Mouse (Mus musculus) liver, embryonic 15.5 days (tissue): ENCODE measurements around the gene Ccdc62. TPM values are rescaled to one million over a fixed set of nuclear protein-coding genes. Genes with fewer than 3 reads are reported as not detected.

Experiments
- ATAC-seq: fragments of 200-750 bp; cut with Nextera tagmentation; 2 replicates; pipeline ENCODE4 v1.8.0; 2017; ENCODE audit warnings: moderate number of reproducible peaks, mild to moderate bottlenecking, moderate library complexity; ENCODE audit not compliant: insufficient read depth
- H3K27ac ChIP-seq: fragments of 300-500 bp; sonication (generic); replicated peaks from 2 replicates; pipeline ENCODE4 v1.5.1; 2015; ENCODE audit warnings: mild to moderate bottlenecking, inconsistent platforms
- H3K27me3 ChIP-seq: fragments of 300-500 bp; sonication (generic); 2 replicates; pipeline ENCODE4 v1.6.1; 2015; ENCODE audit warnings: mild to moderate bottlenecking, inconsistent platforms
- H3K36me3 ChIP-seq: fragments of 300-500 bp; sonication (generic); replicated peaks from 2 replicates; pipeline ENCODE4 v1.6.1; 2015; ENCODE audit warnings: moderate library complexity, mild to moderate bottlenecking, inconsistent platforms
- H3K4me1 ChIP-seq: fragments of 300-500 bp; sonication (generic); replicated peaks from 2 replicates; pipeline ENCODE4 v1.6.1; 2015; ENCODE audit warnings: inconsistent platforms
- H3K4me2 ChIP-seq: fragments of 300-500 bp; sonication (generic); 2 replicates; pipeline ENCODE4 v1.6.1; 2015; ENCODE audit warnings: moderate library complexity, mild to moderate bottlenecking, inconsistent platforms
- H3K4me3 ChIP-seq: fragments of 300-500 bp; sonication (generic); replicated peaks from 2 replicates; pipeline ENCODE4 v1.5.1; 2015; ENCODE audit warnings: mild to moderate bottlenecking, inconsistent platforms
- H3K9ac ChIP-seq: fragments of 300-500 bp; sonication (generic); 2 replicates; pipeline ENCODE4 v1.6.1; 2015; ENCODE audit warnings: moderate library complexity, mild to moderate bottlenecking, inconsistent platforms
- H3K9me3 ChIP-seq: fragments of 300-500 bp; sonication (generic); replicated peaks from 2 replicates; pipeline ENCODE4 v1.6.1; 2016; ENCODE audit warnings: inconsistent platforms
- WGBS: fragments of 180-500 bp; shearing (Covaris S2); methylation state at CpG from one replicate; pipeline ENCODE4 v1.1.7; 2015; ENCODE audit warnings: mixed read lengths; ENCODE audit not compliant: insufficient replicate concordance; 5-methylcytosine and 5-hydroxymethylcytosine counted together
- polyA plus RNA-seq: library from polyadenylated mRNA; unstranded; fragments of >200 nt; fragmentation: Nextera tagmentation; extraction: Ambion mirVana; gene quantifications from 2 replicates; pipeline ENCODE4 v1.2.1, GENCODE M21; 2015

The Ccdc62 gene
- polyA plus RNA-seq, 1 experiment from 2014 or later = 3.2 TPM

DNA sequence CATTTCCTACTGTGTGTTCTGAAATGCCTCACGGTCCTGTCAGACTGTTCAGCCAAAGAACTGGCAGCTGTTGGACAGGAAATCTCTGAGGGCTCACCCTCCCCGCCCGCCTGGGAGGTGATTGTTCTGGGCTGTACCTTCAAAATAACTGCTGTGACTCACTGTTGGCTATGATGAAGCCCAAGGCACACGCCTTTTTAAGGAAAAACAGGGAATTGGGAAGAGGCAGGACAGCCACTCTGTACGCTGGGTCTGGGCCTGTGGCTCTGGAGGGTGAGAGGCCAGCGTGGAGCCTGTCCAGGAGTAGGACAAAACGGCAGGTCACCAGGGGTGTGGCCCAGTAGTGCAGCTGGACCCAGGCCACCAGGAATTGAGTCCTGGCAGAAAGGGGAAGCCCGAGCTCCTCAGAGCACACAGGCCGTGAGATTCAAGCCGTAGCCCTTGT lies 61.7 kb downstream of the Ccdc62 start:
- Histone ChIP-seq H3K27ac (no peak overlapping the region), H3K27me3 (no peaks in the 10 kb centered on the region), H3K4me2 (no peak overlapping the region), H3K9ac (no peak overlapping the region), H3K4me1 (peaks cover 18% of the 10 kb centered on the region), H3K4me3 (no peak overlapping the region), H3K36me3 (peaks cover 21% of the 10 kb centered on the region), H3K9me3 (no peaks in the 10 kb centered on the region)
- 59% methylated on average over 10 of the region's 10 CpGs for WGBS
- ATAC-seq = peak; percentile 5; the same call in 1 of the 2 replicates

DNA sequence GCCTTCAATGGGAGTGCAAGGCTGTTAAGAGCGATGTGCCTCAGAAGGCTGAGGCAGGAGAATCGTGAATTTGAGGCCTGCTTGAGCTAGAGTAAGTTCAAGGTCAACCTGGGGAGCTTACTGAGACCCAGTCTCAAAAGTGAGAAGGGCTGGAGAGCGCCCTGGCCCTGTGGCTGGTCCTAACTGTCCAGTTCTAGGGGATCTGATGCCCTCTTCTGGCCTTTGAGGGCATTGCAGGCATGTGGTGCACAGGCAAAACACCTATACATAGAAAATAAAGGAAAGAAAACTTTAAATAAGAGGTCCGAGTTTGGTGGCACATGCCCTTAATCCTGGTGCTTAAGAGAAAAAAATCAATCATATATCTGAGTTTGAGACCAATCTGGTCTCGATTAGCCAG lies 62.3 kb downstream of the Ccdc62 start:
- Histone ChIP-seq H3K4me3 (no peak overlapping the region), H3K4me2 (no peak overlapping the region), H3K27ac (no peak overlapping the region), H3K4me1 (peaks cover 12% of the 10 kb centered on the region), H3K9me3 (no peaks in the 10 kb centered on the region), H3K36me3 (peaks cover 27% of the 10 kb centered on the region), H3K9ac (no peak overlapping the region), H3K27me3 (no peaks in the 10 kb centered on the region)
- ATAC-seq = no peak
- WGBS = 29% methylated on average over 5 of the region's 5 CpGs

DNA sequence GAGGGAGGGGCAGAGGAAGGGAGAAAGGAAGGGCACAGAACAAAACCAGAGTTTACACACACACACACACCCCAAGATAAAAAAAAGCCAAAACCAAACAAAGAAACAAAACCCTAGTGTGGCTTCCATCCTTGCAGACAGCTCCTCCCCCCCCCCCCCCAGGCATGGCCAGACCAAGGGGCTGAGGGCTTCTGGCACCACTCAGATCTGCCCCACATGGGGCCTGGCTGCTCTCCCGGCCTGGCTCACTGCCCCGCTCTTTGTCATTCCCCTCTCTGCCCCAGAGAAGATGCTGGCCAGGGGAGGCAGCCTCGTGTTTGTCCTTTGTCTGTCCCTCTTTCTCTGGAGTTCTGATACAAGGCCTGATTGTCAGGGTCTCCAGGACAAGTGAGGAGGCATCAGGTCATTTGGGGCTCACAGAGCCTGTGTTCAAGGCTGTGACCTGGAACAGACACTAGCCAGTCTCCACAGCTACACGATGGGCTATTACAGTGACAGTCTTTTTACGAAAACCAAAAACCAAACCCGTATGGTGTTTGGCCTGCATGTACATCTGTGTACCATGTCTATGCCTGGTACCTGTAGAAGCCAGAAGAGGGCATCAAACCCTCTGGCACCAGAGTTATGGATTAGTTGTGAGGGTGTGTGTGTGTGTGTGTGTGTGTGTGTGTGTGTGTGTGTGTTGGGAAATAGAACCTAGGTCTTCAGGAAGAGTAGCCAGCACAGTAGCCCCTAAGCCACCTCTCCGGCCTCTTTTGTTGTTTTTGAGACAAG lies 63.0 kb downstream of the Ccdc62 start:
- no peak for ATAC-seq
- WGBS = 70% methylated on average over 7 of the region's 7 CpGs
- Histone ChIP-seq H3K27me3 (no peaks in the 10 kb centered on the region), H3K9ac (no peak overlapping the region), H3K4me2 (no peak overlapping the region), H3K4me3 (no peak overlapping the region), H3K9me3 (no peaks in the 10 kb centered on the region), H3K36me3 (peaks cover 30% of the 10 kb centered on the region), H3K4me1 (peaks cover 15% of the 10 kb centered on the region), H3K27ac (no peak overlapping the region)

DNA sequence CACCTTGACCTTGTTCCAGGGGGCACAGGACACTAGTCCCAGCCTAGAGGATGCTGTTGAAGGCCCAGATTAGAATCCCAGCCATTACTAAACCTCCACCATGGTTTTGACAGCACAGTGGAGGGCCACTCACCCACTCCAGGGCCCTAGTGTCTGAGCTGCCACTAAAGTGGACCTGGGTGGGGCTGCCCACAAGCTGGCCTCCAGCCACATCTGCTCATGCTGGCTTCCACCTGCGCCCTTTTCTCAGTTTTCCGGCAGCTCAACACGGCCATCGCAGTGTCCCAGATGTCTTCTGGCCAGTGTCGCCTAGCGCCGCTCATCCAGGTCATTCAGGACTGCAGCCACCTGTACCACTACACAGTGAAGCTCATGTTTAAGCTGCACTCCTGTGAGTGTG lies 64.0 kb downstream of the Ccdc62 start:
- Histone ChIP-seq H3K9me3 (no peaks in the 10 kb centered on the region), H3K27me3 (no peaks in the 10 kb centered on the region), H3K9ac (no peak overlapping the region), H3K36me3 (peaks cover 36% of the 10 kb centered on the region), H3K4me2 (no peak overlapping the region), H3K27ac (no peak overlapping the region), H3K4me3 (no peak overlapping the region), H3K4me1 (peaks cover 21% of the 10 kb centered on the region)
- no peak for ATAC-seq
- 85% methylated on average over 7 of the region's 7 CpGs for WGBS

DNA sequence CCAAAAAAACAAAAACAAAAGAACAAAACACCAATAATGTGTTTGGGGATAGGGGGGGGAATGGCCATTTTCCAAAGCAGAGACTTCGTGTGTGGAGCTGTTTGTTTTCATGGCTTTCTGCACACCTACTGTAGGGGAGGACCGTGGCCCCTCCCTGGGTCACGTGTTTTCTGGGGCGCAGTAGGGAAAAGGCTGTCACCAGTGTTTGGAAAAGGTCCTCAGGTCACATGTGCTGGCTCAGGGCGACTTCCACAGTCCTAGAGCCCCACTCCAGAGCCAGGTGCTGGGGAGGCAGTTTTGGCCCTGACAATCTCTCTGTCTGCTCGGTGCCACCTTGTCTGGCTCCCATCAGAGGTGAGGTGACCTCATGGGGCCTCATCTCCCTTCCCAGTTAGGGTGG lies 64.9 kb downstream of the Ccdc62 start:
- WGBS = 63% methylated on average over 6 of the region's 6 CpGs
- H3K27ac ChIP-seq = no peak overlapping the region
- ATAC-seq = no peak

GRCm38 (mm10) chr5:123996194-123996593 lies 65.7 kb downstream of the Ccdc62 start:
- 83% methylated on average over 10 of the region's 10 CpGs for WGBS
- Histone ChIP-seq H3K9me3 (no peaks in the 10 kb centered on the region), H3K36me3 (peaks cover 40% of the 10 kb centered on the region), H3K9ac (no peak overlapping the region), H3K4me1 (peaks cover 25% of the 10 kb centered on the region), H3K4me2 (no peak overlapping the region), H3K27me3 (no peaks in the 10 kb centered on the region), H3K4me3 (no peak overlapping the region), H3K27ac (no peak overlapping the region)
- no peak for ATAC-seq

More for the DNA sequence above, 64.9 kb downstream of the Ccdc62 start:
- no peaks in the 10 kb centered on the region for H3K27me3 ChIP-seq
- H3K4me1 ChIP-seq = peaks cover 21% of the 10 kb centered on the region
- H3K9me3 ChIP-seq = no peaks in the 10 kb centered on the region
- no peak overlapping the region for H3K4me2 ChIP-seq
- no peak overlapping the region for H3K4me3 ChIP-seq
- peaks cover 43% of the 10 kb centered on the region for H3K36me3 ChIP-seq
- H3K9ac ChIP-seq = no peak overlapping the region

GRCm38 (mm10) chr5:123996695-123997094 lies 66.2 kb downstream of the Ccdc62 start:
- H3K9me3 ChIP-seq = no peaks in the 10 kb centered on the region
- no peak overlapping the region for H3K9ac ChIP-seq
- 81% methylated on average over 14 of the region's 14 CpGs for WGBS
- H3K4me3 ChIP-seq = no peak overlapping the region
- H3K36me3 ChIP-seq = peaks cover 40% of the 10 kb centered on the region
- H3K27me3 ChIP-seq = no peaks in the 10 kb centered on the region
- no peak overlapping the region for H3K4me2 ChIP-seq
- peaks cover 28% of the 10 kb centered on the region for H3K4me1 ChIP-seq
- no peak for ATAC-seq
- no peak overlapping the region for H3K27ac ChIP-seq

GRCm38 (mm10) chr5:123997211-123997751 lies 66.8 kb downstream of the Ccdc62 start:
- H3K27ac ChIP-seq = no peak overlapping the region
- H3K4me2 ChIP-seq = no peak overlapping the region
- H3K4me3 ChIP-seq = no peak overlapping the region
- peaks cover 29% of the 10 kb centered on the region for H3K4me1 ChIP-seq
- peaks cover 45% of the 10 kb centered on the region for H3K36me3 ChIP-seq
- ATAC-seq = no peak
- 83% methylated on average over 24 of the region's 24 CpGs for WGBS
- H3K9me3 ChIP-seq = no peaks in the 10 kb centered on the region
- H3K27me3 ChIP-seq = no peaks in the 10 kb centered on the region
- H3K9ac ChIP-seq = no peak overlapping the region

- Histone ChIP-seq H3K9ac (no peak overlapping the region), H3K9me3 (no peaks in the 10 kb centered on the region), H3K4me2 (no peak overlapping the region), H3K36me3 (peaks cover 51% of the 10 kb centered on the region), H3K4me3 (no peak overlapping the region), H3K27ac (no peak overlapping the region), H3K27me3 (no peaks in the 10 kb centered on the region), H3K4me1 (peaks cover 25% of the 10 kb centered on the region)
- WGBS = 84% methylated on average over 16 of the region's 16 CpGs
- ATAC-seq = no peak
These were observed 67.3 kb downstream of the Ccdc62 start for GRCm38 (mm10) chr5:123997811-123998210.

GRCm38 (mm10) chr5:123998370-123998769 lies 67.9 kb downstream of the Ccdc62 start:
- Histone ChIP-seq H3K9ac (no peak overlapping the region), H3K4me3 (no peak overlapping the region), H3K36me3 (peaks cover 56% of the 10 kb centered on the region), H3K27ac (no peak overlapping the region), H3K9me3 (no peaks in the 10 kb centered on the region), H3K27me3 (no peaks in the 10 kb centered on the region), H3K4me2 (no peak overlapping the region), H3K4me1 (peaks cover 28% of the 10 kb centered on the region)
- 21% methylated on average over 10 of the region's 10 CpGs for WGBS
- ATAC-seq = no peak

DNA sequence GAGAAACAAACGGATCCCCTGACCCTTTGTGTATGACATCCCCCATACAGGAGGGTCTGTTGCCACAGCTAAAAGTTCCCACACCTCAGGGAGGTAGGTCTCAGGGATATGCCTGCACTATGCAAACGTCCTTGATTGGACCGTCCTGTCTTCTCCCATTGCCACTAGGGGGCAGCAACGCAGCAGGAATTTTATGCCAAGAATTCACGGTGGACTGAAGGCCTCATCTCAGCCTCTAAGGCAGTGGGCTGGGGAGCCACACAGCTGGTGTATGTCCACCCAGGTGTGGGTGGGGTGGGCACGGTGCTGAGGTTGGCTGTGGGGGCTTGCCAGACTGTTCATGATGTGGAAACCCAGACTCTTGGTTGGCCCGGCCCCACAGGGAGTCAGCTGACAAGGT lies 70.3 kb downstream of the Ccdc62 start:
- no peak overlapping the region for H3K4me2 ChIP-seq
- H3K4me3 ChIP-seq = no peak overlapping the region
- peaks cover 35% of the 10 kb centered on the region for H3K4me1 ChIP-seq
- H3K27me3 ChIP-seq = no peaks in the 10 kb centered on the region
- H3K27ac ChIP-seq = no peak overlapping the region
- H3K36me3 ChIP-seq = peaks cover 76% of the 10 kb centered on the region
- no peak overlapping the region for H3K9ac ChIP-seq
- 9% methylated on average over 7 of the region's 7 CpGs for WGBS
- peak; percentile 23 for ATAC-seq
- no peaks in the 10 kb centered on the region for H3K9me3 ChIP-seq
